Mouse (Mus musculus): Measurements from ENCODE around the gene Krt16. TPM values are rescaled to one million over a fixed set of nuclear protein-coding genes. Genes with fewer than 3 reads are reported as not detected.

Krt16 gene
- total and polyA plus RNA-seq, 3 experiments, result not detected

DNA sequence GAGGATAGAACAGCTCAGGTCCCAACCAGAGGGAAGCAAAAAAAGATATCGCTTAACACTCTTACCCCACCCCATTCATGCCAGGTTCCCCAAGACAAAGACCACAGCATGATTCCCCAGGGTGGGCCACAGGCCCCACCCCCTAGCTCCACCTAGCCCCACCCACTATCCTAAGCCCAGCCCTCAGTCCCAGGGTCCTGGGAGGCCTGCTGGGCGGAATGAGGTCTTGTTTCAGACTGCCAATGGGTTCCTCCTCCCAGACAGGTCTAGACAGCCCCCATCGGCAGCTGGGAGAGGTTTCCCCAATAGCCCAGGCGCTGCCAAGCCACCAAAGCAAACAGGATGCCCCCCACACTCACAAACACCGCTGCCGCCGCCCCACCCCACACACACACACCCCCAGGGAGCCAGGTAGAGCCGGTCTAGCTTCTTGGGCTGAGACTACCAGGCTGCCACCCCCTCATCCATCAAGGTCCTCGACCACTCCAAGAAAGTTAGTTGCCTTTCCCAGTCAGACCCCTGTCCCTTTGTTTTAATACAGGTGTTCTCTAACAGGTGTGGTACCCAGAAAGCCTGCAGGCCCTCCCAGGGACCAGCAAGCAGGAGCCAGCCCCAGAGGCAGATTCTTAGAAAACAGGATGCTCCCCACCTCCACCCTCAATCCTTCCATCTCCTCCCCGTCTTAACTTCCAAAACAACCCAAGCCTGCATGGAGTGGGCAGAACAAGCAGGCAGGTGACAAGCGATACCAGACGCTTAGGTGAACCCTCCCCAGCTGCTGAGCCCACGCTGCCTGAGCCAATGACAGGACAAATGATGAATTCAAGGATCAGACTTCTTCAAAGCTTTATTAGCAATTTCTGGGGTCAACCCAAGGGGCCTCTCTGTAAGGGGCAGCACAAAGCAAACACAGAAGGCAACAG lies 13.6 kb upstream of the Krt16 start:
- H3K4me3 ChIP-seq, result no peak overlapping the region
- H3K36me3 ChIP-seq (ENCODE audit: control insufficient read depth, insufficient read depth, low read length), result no peaks in the 10 kb centered on the region
- H3K9ac ChIP-seq (ENCODE audit: low read depth, low read length), result no peak overlapping the region
- intact Hi-C loops (cut with DNase I), result no loop called here
- no peaks in the 10 kb centered on the region for H3K4me1 ChIP-seq (ENCODE audit: control insufficient read depth, insufficient read depth, low read length)
- 26% methylated on average over 13 of the region's 13 CpGs for WGBS
- H3K27me3 ChIP-seq (ENCODE audit: control insufficient read depth, insufficient read depth, low read length), result no peaks in the 10 kb centered on the region
- H3K27ac ChIP-seq, result no peak overlapping the region
- peak in 1 of 2 experiments; percentile 10 for DNase-seq
- TF ChIP-seq EP300 (IDR thresholded peaks at IDR 0.05; ENCODE audit: insufficient read depth, low read depth, low read length), result no peak
- TF ChIP-seq POLR2A (IDR thresholded peaks at IDR 0.05; ENCODE audit: insufficient read depth, low read depth, low read length), result no peak
- TF ChIP-seq CTCF (IDR thresholded peaks at IDR 0.05), result no peak
- no peaks in the 10 kb centered on the region for H3K79me2 ChIP-seq (replicated peaks; ENCODE audit: control insufficient read depth, insufficient read depth, low read length)

DNA sequence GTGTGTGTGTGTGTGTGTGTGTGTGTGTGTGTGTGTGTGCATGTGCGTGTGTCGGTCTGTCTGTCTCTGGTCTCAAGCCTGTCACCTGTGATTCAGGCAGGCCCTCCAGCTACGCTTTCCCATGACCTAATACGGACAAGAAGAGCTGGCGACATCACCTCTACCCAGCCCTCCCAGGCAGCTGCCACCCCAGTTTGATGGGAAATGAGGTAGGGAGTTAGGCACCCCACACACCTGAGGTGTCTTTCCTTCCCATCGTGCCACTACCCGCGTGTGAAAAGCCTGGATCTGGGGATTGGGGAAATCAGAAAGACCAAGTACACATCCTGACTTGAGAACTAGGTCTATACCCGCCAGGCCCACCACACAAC lies 12.5 kb upstream of the Krt16 start:
- Histone ChIP-seq H3K27ac (no peak overlapping the region), H3K9ac (ENCODE audit: low read depth, low read length) (no peak overlapping the region), H3K36me3 (ENCODE audit: control insufficient read depth, insufficient read depth, low read length) (no peaks in the 10 kb centered on the region), H3K79me2 (replicated peaks; ENCODE audit: control insufficient read depth, insufficient read depth, low read length) (no peaks in the 10 kb centered on the region), H3K4me3 (no peak overlapping the region), H3K4me1 (ENCODE audit: control insufficient read depth, insufficient read depth, low read length) (no peaks in the 10 kb centered on the region), H3K27me3 (ENCODE audit: control insufficient read depth, insufficient read depth, low read length) (no peaks in the 10 kb centered on the region)
- no peak for TF ChIP-seq CTCF (IDR thresholded peaks at IDR 0.05)
- intact Hi-C loops (cut with DNase I), result no loop called here
- WGBS, result 69% methylated on average over 9 of the region's 9 CpGs
- no peak for DNase-seq

DNA sequence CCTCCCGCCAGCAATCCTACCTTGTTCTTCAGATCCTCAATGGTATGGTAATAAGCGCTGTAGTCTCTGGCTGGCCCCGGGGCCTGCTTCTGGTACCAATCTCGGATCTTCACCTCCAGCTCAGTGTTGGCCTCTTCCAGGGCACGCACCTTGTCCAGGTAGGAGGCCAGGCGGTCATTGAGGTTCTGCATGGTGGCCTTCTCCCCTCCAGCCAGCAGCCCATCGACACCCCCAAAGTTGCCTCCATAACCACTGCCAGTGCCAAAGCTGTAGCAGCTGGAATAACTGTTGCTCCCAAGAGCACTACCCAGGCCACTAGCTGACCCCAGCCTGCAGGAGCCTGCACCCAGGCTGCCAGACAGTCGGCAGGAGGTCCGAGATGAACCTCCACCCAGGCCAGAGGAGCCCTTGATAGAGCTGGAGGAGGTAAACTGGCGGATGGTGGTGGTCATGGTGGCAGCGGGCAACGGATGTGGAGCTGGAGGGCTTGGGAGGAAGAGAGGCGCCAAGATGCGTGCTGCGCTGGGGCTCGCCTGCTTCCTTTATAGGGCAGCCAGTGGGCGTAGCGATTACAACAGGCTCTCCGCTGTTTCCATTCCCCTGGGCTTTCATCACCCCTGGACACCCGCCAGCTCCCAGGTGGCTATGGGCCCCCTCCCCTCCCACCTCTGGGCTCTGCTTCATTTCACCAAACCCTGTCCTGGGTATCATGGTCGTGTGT lies 12.0 kb upstream of the Krt16 start, which contains the start of gene Krt17:
Gene Krt17 (minus strand): TSS at position 516 of the 721 bp plus-strand sequence.
- TF ChIP-seq CTCF (IDR thresholded peaks at IDR 0.05), result no peak
- TF ChIP-seq POLR2A (IDR thresholded peaks at IDR 0.05; ENCODE audit: insufficient read depth, low read depth, low read length), result no peak
- TF ChIP-seq EP300 (IDR thresholded peaks at IDR 0.05; ENCODE audit: insufficient read depth, low read depth, low read length), result no peak
- no peak within 1 kb of the TSS for H3K4me3 ChIP-seq
- no peaks in the 10 kb centered on the region for H3K27me3 ChIP-seq (ENCODE audit: control insufficient read depth, insufficient read depth, low read length)
- no peak within 1 kb of the TSS for H3K9ac ChIP-seq (ENCODE audit: low read depth, low read length)
- intact Hi-C loops (cut with DNase I), result no loop called here
- no peak within 1 kb of the TSS for H3K27ac ChIP-seq
- no peaks in the 10 kb centered on the region for H3K79me2 ChIP-seq (replicated peaks; ENCODE audit: control insufficient read depth, insufficient read depth, low read length)
- H3K36me3 ChIP-seq (ENCODE audit: control insufficient read depth, insufficient read depth, low read length), result no peaks in the 10 kb centered on the region
- 67% methylated on average over 20 of the region's 21 CpGs for WGBS
- no peaks in the 10 kb centered on the region for H3K4me1 ChIP-seq (ENCODE audit: control insufficient read depth, insufficient read depth, low read length)
- no peak for DNase-seq

DNA sequence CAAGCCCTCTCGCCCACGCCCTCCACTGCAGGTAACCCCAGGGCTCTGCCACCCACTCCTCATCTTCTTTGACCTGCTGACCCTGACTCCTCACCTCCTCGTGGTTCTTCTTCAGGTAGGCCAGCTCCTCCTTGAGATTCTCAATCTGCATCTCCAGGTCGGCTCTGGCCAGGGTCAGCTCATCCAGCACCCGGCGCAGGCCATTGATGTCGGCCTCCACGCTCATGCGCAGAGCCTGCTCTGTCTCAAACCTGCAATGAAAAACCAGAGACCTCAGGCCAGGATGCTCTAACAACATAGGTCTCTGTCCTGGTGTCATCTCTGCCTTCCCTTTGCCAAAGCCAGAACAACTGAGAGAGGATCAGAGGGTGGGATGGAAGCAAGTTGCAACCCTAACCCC lies 10.4 kb upstream of the Krt16 start:
- H3K36me3 ChIP-seq (ENCODE audit: control insufficient read depth, insufficient read depth, low read length), result no peaks in the 10 kb centered on the region

DNA sequence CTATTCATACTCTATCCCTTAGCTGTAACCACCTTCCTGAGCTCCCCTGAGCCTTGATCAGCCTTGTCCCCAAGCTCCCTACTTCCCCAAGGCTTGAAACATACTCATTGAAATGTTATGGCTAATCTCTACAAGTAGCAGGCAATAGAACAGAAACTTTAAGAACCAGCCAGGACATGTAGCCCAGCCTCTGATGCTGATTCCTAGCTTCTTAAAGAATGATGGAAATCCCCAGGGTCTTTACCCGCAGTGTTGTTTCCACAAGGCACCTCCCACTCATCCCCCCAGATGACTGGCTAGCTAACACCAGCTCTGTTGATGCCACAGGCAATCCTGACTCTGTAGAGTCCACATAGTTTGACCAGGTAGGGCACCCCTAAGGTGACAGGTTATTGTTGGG lies 9.3 kb upstream of the Krt16 start:
- Histone ChIP-seq H3K79me2 (replicated peaks; ENCODE audit: control insufficient read depth, insufficient read depth, low read length) (no peaks in the 10 kb centered on the region), H3K4me1 (ENCODE audit: control insufficient read depth, insufficient read depth, low read length) (no peaks in the 10 kb centered on the region), H3K27me3 (ENCODE audit: control insufficient read depth, insufficient read depth, low read length) (no peaks in the 10 kb centered on the region), H3K36me3 (ENCODE audit: control insufficient read depth, insufficient read depth, low read length) (no peaks in the 10 kb centered on the region), H3K4me3 (no peak overlapping the region), H3K27ac (no peak overlapping the region), H3K9ac (ENCODE audit: low read depth, low read length) (no peak overlapping the region)
- DNase-seq, result no peak
- intact Hi-C loops (cut with DNase I), result no loop called here
- TF ChIP-seq EP300 (IDR thresholded peaks at IDR 0.05; ENCODE audit: insufficient read depth, low read depth, low read length) (no peak), CTCF (IDR thresholded peaks at IDR 0.05) (no peak), POLR2A (IDR thresholded peaks at IDR 0.05; ENCODE audit: insufficient read depth, low read depth, low read length) (no peak)
- WGBS, result 71% methylated on average over 1 of the region's 1 CpGs

More for the DNA sequence above, 10.4 kb upstream of the Krt16 start:
- Histone ChIP-seq H3K27ac (no peak overlapping the region), H3K4me1 (ENCODE audit: control insufficient read depth, insufficient read depth, low read length) (no peaks in the 10 kb centered on the region), H3K4me3 (no peak overlapping the region), H3K27me3 (ENCODE audit: control insufficient read depth, insufficient read depth, low read length) (no peaks in the 10 kb centered on the region), H3K9ac (ENCODE audit: low read depth, low read length) (no peak overlapping the region), H3K79me2 (replicated peaks; ENCODE audit: control insufficient read depth, insufficient read depth, low read length) (no peaks in the 10 kb centered on the region)
- DNase-seq, result no peak
- intact Hi-C loops (cut with DNase I), result no loop called here
- 90% methylated on average over 9 of the region's 9 CpGs for WGBS
- TF ChIP-seq CTCF (IDR thresholded peaks at IDR 0.05) (no peak), EP300 (IDR thresholded peaks at IDR 0.05; ENCODE audit: insufficient read depth, low read depth, low read length) (no peak), POLR2A (IDR thresholded peaks at IDR 0.05; ENCODE audit: insufficient read depth, low read depth, low read length) (no peak)

DNA sequence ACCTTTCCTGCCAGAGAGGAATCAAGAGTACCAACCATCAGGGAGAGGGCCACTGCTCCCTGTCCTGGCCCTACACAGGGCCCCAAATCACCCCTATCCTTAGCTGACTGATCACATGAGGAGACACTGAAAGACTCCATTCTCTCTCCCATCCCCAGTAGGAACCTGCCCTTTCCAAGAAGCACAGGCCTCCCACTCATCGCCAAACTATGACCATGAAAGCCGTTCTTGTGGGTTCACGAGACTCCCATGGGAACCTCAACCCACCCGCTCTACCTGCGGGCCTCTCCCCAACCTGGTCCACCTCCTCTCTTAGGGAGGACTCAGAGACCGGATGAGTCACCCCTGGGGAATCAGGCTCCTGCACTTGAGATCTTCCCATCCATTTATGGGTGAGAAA lies 6.8 kb upstream of the Krt16 start:
- intact Hi-C loops (cut with DNase I), result no loop called here
- DNase-seq, result no peak
- Histone ChIP-seq H3K79me2 (replicated peaks; ENCODE audit: control insufficient read depth, insufficient read depth, low read length) (no peaks in the 10 kb centered on the region), H3K4me1 (ENCODE audit: control insufficient read depth, insufficient read depth, low read length) (no peaks in the 10 kb centered on the region), H3K9ac (ENCODE audit: low read depth, low read length) (no peak overlapping the region), H3K27ac (no peak overlapping the region), H3K27me3 (ENCODE audit: control insufficient read depth, insufficient read depth, low read length) (no peaks in the 10 kb centered on the region), H3K36me3 (ENCODE audit: control insufficient read depth, insufficient read depth, low read length) (no peaks in the 10 kb centered on the region), H3K4me3 (no peak overlapping the region)
- TF ChIP-seq POLR2A (IDR thresholded peaks at IDR 0.05; ENCODE audit: insufficient read depth, low read depth, low read length) (no peak), EP300 (IDR thresholded peaks at IDR 0.05; ENCODE audit: insufficient read depth, low read depth, low read length) (no peak), CTCF (IDR thresholded peaks at IDR 0.05) (no peak)
- WGBS, result 88% methylated on average over 6 of the region's 6 CpGs

Data from heart, adult 2 months (tissue).